Mouse (Mus musculus): ENCODE results near the gene Zfp747. TPM values are rescaled to one million over a fixed set of nuclear protein-coding genes. Genes with fewer than 3 reads are reported as not detected.
"Not testable (repeated sequence)": the region's sequence is repeated elsewhere in the genome, so short reads cannot be mapped to it uniquely, and the experiment has no call there.

The Zfp747 gene
- polyA plus RNA-seq, 1 experiment from 2014 or later, result 10.5 TPM

DNA sequence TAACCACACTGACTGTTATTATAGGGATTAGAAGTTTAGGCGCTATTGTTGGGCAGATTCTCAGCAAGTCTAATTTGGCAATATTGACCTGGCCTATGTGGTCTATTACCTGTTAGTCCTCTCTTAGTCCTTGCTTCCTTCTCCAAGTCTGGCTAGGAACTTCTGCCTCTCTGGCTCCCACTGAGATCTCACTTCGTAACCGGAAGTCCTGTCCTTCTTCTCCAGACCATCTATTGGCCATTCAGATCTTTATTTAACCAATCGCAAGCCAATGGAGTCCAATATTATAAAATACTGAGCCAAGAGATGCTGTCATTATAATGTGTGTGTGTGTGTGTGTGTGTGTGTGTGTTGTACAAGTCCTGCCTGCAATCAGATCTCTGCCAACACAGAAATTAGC is 11.7 kb downstream of the Zfp747 start:
- Histone ChIP-seq H3K36me3 (no peaks in the 10 kb centered on the region), H3K9me3 (no peaks in the 10 kb centered on the region), H3K4me3 (peak overlapping the region; percentile 37; the same call in 1 of the 2 replicates), H3K4me2 (replicated peaks) (peak overlapping the region; percentile 70), H3K9ac (peak overlapping the region; percentile 51), H3K4me1 (no peaks in the 10 kb centered on the region; the same call in 1 of the 2 replicates), H3K27ac (no peak overlapping the region), H3K27me3 (peaks cover 25% of the 10 kb centered on the region)
- no peak for ATAC-seq (ENCODE audit: insufficient number of reproducible peaks, insufficient read depth, low FRiP score, low TSS enrichment)
- WGBS, result 55% methylated on average over 4 of the region's 4 CpGs

DNA sequence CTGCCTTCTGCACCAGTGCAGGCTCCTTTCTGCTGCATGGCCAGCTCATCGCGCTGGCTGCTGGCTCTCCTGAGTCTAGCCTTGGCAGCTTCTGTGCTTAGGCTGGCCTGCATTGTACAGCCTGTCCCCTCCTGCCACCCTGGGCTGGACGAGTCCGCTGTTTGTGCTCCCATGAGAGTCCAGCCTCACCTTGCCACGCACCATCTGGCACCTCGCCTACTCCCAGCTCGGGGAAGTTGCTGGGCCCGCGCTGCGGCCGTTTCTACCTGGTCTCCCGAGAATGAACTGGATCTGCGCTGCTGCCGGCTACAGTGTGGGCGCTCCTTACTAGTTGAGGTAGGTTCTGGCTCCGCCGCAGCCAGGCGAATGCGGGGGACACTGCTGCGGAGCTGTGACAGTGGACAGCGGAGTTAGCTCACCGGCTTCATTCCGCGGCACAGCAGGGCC is 12.4 kb downstream of the Zfp747 start:
- H3K36me3 ChIP-seq, result no peaks in the 10 kb centered on the region
- peak overlapping the region; percentile 70 for H3K4me2 ChIP-seq (replicated peaks)
- peaks cover 25% of the 10 kb centered on the region for H3K27me3 ChIP-seq
- no peak for ATAC-seq (ENCODE audit: insufficient number of reproducible peaks, insufficient read depth, low FRiP score, low TSS enrichment)
- H3K4me3 ChIP-seq, result peak overlapping the region; percentile 37
- no peak overlapping the region for H3K27ac ChIP-seq
- H3K9ac ChIP-seq, result peak overlapping the region; percentile 51
- H3K4me1 ChIP-seq, result no peaks in the 10 kb centered on the region; the same call in 1 of the 2 replicates
- no peaks in the 10 kb centered on the region for H3K9me3 ChIP-seq
- under 1% methylated on average over 24 of the region's 24 CpGs for WGBS

DNA sequence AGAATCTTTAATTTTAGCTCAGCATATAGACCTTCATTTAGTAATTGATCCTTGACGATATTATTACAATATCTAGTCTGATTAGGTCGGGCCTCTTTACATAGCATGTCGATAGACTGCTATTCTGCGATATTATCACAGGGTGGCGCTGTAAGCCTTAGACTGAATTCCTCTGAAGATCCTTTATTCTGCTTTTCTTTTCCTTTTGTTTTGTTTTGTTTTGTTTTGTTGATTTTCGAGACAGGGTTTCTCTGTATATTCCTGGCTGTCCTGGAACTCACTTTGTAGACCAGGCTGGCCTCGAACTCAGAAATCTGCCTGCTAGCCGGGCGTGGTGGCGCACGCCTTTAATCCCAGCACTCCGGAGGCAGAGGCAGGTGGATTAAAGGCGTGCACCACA is 13.4 kb downstream of the Zfp747 start:
- peaks cover 25% of the 10 kb centered on the region for H3K27me3 ChIP-seq
- 26% methylated on average over 13 of the region's 13 CpGs for WGBS
- H3K4me2 ChIP-seq (replicated peaks), result peak overlapping the region; percentile 25; the same call in 1 of the 2 replicates
- ATAC-seq (ENCODE audit: insufficient number of reproducible peaks, insufficient read depth, low FRiP score, low TSS enrichment); H3K36me3 ChIP-seq; H3K4me1 ChIP-seq; H3K27ac ChIP-seq; H3K9me3 ChIP-seq; H3K9ac ChIP-seq: not testable (repeated sequence)
- H3K4me3 ChIP-seq, result 0 out of 2 replicates have a peak overlapping the region, but pooled peaks have one; percentile 17

DNA sequence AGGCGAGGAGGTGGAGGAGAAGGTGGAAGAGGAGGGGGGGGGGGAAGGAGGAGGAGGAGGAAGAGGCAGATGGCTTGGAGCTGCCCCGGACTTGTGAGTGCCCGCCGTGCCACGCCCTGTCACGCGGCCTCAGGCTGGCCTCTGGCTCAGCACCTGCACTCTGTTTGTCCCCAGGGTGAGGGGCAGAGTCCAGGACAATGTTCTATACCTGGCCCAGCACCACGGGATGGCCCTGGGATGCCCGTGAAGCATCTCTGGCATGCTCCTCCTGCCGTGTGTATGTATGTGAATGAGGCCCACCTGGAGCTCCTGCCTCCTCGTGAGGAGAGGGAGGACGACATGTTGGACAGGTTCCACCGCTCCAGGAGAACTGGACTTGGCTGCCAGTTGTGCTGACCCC is 14.4 kb downstream of the Zfp747 start:
- H3K4me1 ChIP-seq, result no peaks in the 10 kb centered on the region; the same call in 1 of the 2 replicates
- 49% methylated on average over 13 of the region's 13 CpGs for WGBS
- ATAC-seq (ENCODE audit: insufficient number of reproducible peaks, insufficient read depth, low FRiP score, low TSS enrichment), result no peak
- H3K4me2 ChIP-seq (replicated peaks), result no peak overlapping the region
- H3K9me3 ChIP-seq, result no peaks in the 10 kb centered on the region
- H3K36me3 ChIP-seq, result no peaks in the 10 kb centered on the region
- H3K27ac ChIP-seq, result no peak overlapping the region
- peaks cover 25% of the 10 kb centered on the region for H3K27me3 ChIP-seq
- no peak overlapping the region for H3K4me3 ChIP-seq
- no peak overlapping the region for H3K9ac ChIP-seq

DNA sequence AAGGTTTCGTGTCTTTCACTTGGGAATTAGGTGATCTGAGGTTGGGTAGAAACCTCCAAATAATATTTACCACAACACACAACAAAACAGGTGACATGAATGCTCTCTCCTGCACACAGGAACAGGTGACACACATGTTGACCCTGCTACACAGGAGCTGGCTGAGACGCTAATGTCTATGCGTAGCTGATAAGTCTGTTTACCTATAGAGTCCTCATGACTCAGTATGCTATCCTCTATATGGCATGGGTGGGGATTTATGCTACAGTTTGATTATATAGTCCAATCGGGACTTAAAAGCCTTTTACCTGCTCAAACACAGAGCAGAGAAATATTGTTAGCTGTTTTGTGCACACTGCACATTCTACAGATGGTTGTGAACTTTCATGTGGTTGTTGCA is 15.6 kb downstream of the Zfp747 start:
- Histone ChIP-seq H3K9me3 (no peaks in the 10 kb centered on the region), H3K27me3 (peaks cover 25% of the 10 kb centered on the region), H3K4me2 (replicated peaks) (no peak overlapping the region), H3K36me3 (no peaks in the 10 kb centered on the region), H3K4me3 (no peak overlapping the region), H3K9ac (no peak overlapping the region), H3K27ac (no peak overlapping the region), H3K4me1 (no peaks in the 10 kb centered on the region; the same call in 1 of the 2 replicates)
- no peak for ATAC-seq (ENCODE audit: insufficient number of reproducible peaks, insufficient read depth, low FRiP score, low TSS enrichment)
- WGBS, result 79% methylated on average over 4 of the region's 4 CpGs

DNA sequence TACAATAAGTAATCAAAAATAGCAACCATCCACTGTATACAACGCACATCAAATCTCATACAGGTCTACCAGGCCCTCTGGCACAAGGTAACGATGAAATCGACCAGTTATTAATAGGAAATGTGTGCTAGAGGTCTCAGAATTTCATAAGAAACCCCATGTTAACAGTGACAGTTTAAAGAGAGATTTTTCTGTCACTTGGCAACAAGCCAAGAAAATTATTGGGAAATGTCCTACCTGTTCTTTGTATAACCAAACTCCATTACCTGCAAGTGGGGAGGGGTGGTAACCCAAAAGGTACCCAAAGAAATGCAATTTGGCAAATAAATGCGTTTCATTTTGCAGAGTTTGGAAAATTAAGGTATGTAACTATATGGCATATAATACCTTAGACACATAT is 17.4 kb downstream of the Zfp747 start:
- Histone ChIP-seq H3K4me2 (replicated peaks) (no peak overlapping the region), H3K27me3 (peaks cover 15% of the 10 kb centered on the region), H3K4me1 (no peaks in the 10 kb centered on the region; the same call in 1 of the 2 replicates), H3K36me3 (no peaks in the 10 kb centered on the region), H3K9me3 (no peaks in the 10 kb centered on the region), H3K27ac (no peak overlapping the region), H3K4me3 (no peak overlapping the region), H3K9ac (no peak overlapping the region)
- WGBS, result 66% methylated on average over 4 of the region's 4 CpGs
- no peak for ATAC-seq (ENCODE audit: insufficient number of reproducible peaks, insufficient read depth, low FRiP score, low TSS enrichment)

DNA sequence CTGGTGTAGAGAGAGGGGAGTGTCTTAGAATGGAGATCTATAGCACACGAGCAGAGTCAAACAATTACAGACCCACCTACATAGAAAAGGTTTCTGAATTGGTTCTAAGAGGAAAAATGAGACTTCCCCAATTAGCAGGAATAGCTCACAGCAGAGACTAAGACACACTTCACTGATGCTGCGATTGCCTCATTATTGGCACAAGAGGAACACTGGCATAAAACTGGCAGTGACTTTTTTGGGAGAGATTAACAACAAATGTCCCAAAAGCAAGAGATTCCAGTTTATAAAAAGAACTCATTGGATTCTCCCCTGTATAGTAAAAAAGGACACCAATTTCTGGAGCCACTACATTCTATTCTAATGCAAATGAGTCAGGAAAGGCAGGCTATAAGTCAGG is 18.0 kb downstream of the Zfp747 start:
- Histone ChIP-seq H3K27me3 (peaks cover 12% of the 10 kb centered on the region), H3K9ac (no peak overlapping the region), H3K27ac (no peak overlapping the region), H3K4me1 (no peaks in the 10 kb centered on the region), H3K36me3 (no peaks in the 10 kb centered on the region), H3K9me3 (no peaks in the 10 kb centered on the region), H3K4me2 (replicated peaks) (no peak overlapping the region), H3K4me3 (no peak overlapping the region)
- ATAC-seq (ENCODE audit: insufficient number of reproducible peaks, insufficient read depth, low FRiP score, low TSS enrichment), result no peak
- WGBS, result 67% methylated on average over 2 of the region's 2 CpGs

DNA sequence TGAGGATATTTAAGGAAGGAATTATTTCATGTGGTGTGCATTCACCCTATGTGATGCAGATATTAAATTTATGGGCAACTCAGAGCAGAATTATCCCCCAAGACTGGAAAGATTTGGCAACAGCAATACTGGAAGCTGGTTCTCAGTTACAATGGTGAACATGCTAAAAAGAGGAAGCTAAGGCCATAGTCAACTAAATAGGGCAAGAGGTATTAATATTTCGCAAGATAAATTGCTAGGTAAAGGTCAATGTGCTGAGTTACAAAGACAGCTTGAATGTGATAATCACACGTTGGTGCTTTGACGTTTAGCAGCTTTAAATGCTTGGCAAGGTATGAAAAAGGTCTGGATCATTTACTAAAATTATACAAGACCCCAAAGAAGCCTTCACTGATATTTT is 20.1 kb downstream of the Zfp747 start:
- no peak for ATAC-seq (ENCODE audit: insufficient number of reproducible peaks, insufficient read depth, low FRiP score, low TSS enrichment)
- WGBS, result 66% methylated on average over 3 of the region's 3 CpGs

DNA sequence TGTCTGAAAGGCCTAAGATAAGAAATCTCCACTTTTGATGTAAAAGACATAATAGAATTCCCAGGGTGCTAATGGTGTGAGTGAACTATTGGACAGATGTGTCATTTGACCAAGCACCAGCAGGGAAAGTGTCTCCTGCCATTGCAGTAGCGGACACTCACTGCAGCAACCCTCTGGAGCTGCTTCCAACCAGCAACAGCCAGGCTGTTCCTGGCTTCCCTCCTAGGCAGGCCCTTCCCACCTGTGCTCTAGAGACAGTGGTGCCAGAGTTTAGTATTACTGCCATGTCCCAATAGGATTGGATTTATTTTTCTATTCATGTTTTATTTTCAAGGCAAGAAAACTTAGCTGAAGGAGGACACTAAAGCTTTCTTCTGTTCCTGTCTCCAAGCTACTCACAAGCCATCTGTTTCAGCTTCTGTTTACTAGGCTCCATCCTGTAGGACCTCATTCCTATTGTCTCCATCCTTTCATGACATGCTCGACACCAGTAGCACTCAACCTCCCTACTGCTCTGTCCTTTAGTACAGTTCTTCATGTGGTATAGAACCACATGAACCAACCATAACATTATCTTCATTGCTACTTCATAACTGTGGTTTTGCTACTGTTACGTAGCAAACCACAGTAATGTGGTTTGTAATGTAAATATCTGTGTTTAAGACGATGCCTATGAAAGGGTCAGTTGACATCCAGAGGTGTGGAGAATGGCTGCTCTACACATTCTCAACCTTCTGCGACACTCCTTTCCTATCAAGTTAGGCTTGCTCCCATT is 24.4 kb downstream of the Zfp747 start:
- WGBS, result 85% methylated on average over 5 of the region's 5 CpGs
- ATAC-seq (ENCODE audit: insufficient number of reproducible peaks, insufficient read depth, low FRiP score, low TSS enrichment), result no peak

More for the DNA sequence above, 20.1 kb downstream of the Zfp747 start:
- Histone ChIP-seq H3K4me1 (no peaks in the 10 kb centered on the region), H3K9me3 (no peaks in the 10 kb centered on the region), H3K4me2 (replicated peaks) (no peak overlapping the region), H3K9ac (no peak overlapping the region), H3K36me3 (no peaks in the 10 kb centered on the region), H3K4me3 (no peak overlapping the region), H3K27me3 (peaks cover 6% of the 10 kb centered on the region; the same call in 1 of the 2 replicates), H3K27ac (no peak overlapping the region)

DNA sequence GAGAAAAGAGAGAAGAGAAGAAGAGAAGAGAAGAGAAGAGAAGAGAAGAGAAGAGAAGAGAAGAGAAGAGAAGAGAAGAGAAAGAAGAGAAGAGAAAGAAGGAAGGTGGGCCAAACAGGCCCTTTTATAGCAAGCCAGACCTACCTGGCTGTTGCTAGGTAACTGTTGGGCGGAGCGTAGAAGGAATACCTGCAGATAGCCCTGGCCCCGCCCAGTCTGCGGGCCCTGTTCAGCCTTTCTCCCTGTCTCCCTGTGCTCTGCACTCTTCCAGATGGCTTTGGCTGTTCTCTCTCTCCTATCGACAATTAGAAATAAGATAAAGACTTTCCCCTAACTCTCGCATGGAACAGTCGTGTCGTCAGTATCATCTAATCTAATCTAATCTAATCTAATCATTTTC is 29.2 kb downstream of the Zfp747 start:
- H3K27me3 ChIP-seq, result no peaks in the 10 kb centered on the region
- H3K36me3 ChIP-seq, result peaks cover 19% of the 10 kb centered on the region
- no peaks in the 10 kb centered on the region for H3K9me3 ChIP-seq
- WGBS, result 14% methylated on average over 8 of the region's 8 CpGs
- H3K4me1 ChIP-seq, result peaks cover 12% of the 10 kb centered on the region
- ATAC-seq (ENCODE audit: insufficient number of reproducible peaks, insufficient read depth, low FRiP score, low TSS enrichment), result no peak
- peak overlapping the region; percentile 89 for H3K4me3 ChIP-seq
- no peak overlapping the region for H3K27ac ChIP-seq
- H3K4me2 ChIP-seq (replicated peaks), result peak overlapping the region; percentile 67
- 0 out of 2 replicates have a peak overlapping the region, but pooled peaks have one; percentile 93 for H3K9ac ChIP-seq

More for the DNA sequence above, 24.4 kb downstream of the Zfp747 start:
- no peak overlapping the region for H3K4me2 ChIP-seq (replicated peaks)
- H3K9ac ChIP-seq, result no peak overlapping the region
- H3K27me3 ChIP-seq, result no peaks in the 10 kb centered on the region
- no peak overlapping the region for H3K27ac ChIP-seq
- H3K9me3 ChIP-seq, result no peaks in the 10 kb centered on the region
- 0 out of 2 replicates have a peak, but pooled peaks cover 2% of the 10 kb centered on the region for H3K4me1 ChIP-seq
- H3K36me3 ChIP-seq, result no peaks in the 10 kb centered on the region
- no peak overlapping the region for H3K4me3 ChIP-seq

DNA sequence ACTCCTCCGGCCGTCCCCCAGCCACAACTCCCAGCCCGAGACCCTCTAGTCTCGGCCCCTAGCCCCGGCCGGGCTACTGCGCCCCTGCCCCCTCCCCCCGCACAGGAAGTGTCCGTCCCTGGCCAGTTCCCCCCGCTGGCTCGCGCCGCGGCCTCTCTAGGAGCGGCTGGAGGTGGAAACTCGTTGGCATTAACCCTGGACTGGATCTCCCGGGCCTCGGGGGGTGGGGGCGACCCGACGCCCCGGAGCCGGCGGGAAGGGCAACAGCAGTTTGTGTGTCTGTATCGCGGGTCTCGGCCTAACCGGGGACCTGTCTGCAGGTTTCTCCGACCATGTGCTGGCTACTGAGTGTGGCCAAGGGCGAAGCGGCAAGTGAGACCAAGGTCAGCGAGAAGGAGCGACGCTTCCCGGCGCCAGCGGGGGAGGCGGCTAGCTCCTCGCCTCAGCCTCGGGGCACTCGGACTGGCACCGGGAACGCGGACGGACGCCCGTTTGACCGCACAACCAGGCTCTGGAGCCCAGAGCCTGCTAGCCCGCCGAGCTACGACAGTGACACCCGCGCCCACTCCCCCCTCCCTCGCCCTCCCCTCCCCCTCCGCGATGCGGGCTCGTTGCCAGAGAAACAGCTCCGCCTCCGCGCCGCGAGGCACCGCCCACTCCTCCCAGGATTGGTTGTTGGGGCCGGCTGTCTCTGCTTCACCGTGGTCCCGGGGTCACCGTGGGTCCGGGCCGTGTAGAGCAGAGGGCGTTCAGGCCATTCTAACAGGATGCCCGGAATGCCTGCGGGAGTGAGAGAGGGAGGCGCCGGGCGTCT is 30.1 kb downstream of the Zfp747 start, which contains the start of gene Zfp768:
Gene Zfp768 (minus strand): TSS at position 78 of the 814 bp plus-strand sequence.
- H3K27me3 ChIP-seq, result no peaks in the 10 kb centered on the region
- H3K9ac ChIP-seq, result peak within 1 kb of the TSS; percentile 93
- peak within 1 kb of the TSS; percentile 89 for H3K4me3 ChIP-seq
- peak within 1 kb of the TSS; percentile 90 for H3K27ac ChIP-seq
- peak within 1 kb of the TSS; percentile 67 for H3K4me2 ChIP-seq (replicated peaks)
- peak; percentile 89 for ATAC-seq (ENCODE audit: insufficient number of reproducible peaks, insufficient read depth, low FRiP score, low TSS enrichment)
- peaks cover 29% of the 10 kb centered on the region for H3K36me3 ChIP-seq
- peaks cover 12% of the 10 kb centered on the region for H3K4me1 ChIP-seq
- H3K9me3 ChIP-seq, result no peaks in the 10 kb centered on the region
- under 1% methylated on average over 76 of the region's 76 CpGs for WGBS
